Mouse (Mus musculus) bone marrow macrophage, adult 2 months (primary cell): ENCODE results near the gene Srbd1. TPM values are rescaled to one million over a fixed set of nuclear protein-coding genes. Genes with fewer than 3 reads are reported as not detected.

Experiments used
- H3K27ac ChIP-seq: 2 replicates; pipeline ENCODE4 v1.5.1; 2012; ENCODE audit warnings: low read depth, low read length; ENCODE audit not compliant: insufficient read depth
- H3K4me1 ChIP-seq: 2 replicates; pipeline ENCODE4 v1.6.1; 2012; ENCODE audit warnings: low read length; ENCODE audit not compliant: control insufficient read depth, insufficient read depth
- H3K4me3 ChIP-seq: 2 replicates; pipeline ENCODE4 v1.5.1; 2012; ENCODE audit warnings: mild to moderate bottlenecking, low read length, moderate library complexity; ENCODE audit not compliant: insufficient read depth
- CTCF ChIP-seq: IDR thresholded peaks from 2 replicates; pipeline ENCODE4 v1.5.1; 2012; ENCODE audit warnings: low read depth, mild to moderate bottlenecking, low read length, moderate library complexity
- POLR2A ChIP-seq: IDR thresholded peaks from 2 replicates; pipeline ENCODE4 v1.6.1; 2012; ENCODE audit warnings: mild to moderate bottlenecking, low read depth, low read length, borderline replicate concordance
- polyA plus RNA-seq: library from polyadenylated mRNA; stranded (reverse); fragments of >200 nt; gene quantifications from 2 replicates; pipeline ENCODE4 v1.2.4, GENCODE M21; 2012; ENCODE audit not compliant: missing spikeins, insufficient read depth, insufficient read length

The Srbd1 gene
- polyA plus RNA-seq, 1 experiment = 8.9 TPM

DNA sequence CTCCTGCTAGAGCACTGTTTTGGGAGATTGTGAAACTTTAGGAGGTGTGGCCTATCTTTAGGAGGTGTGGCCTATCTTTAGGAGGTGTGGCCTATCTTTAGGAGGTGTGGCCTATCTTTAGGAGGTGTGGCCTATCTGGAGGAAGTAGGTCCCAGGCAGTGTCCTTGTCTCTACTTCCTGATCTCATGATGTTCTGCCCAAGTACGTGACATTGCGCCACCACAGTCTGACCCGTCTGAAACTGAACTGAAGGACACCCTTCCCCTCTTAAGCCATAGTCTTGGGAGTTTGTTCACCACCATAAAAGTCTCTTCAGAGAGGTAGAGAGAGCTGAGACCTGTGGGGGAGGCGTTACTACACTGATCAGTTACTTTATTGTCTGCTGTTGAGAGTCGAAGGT, 202.9 kb downstream of the Srbd1 start:
- Histone ChIP-seq H3K27ac (no peak overlapping the region), H3K4me1 (peaks cover 5% of the 10 kb centered on the region; the same call in 1 of the 2 replicates), H3K4me3 (no peak overlapping the region)
- TF ChIP-seq CTCF = no peak

DNA sequence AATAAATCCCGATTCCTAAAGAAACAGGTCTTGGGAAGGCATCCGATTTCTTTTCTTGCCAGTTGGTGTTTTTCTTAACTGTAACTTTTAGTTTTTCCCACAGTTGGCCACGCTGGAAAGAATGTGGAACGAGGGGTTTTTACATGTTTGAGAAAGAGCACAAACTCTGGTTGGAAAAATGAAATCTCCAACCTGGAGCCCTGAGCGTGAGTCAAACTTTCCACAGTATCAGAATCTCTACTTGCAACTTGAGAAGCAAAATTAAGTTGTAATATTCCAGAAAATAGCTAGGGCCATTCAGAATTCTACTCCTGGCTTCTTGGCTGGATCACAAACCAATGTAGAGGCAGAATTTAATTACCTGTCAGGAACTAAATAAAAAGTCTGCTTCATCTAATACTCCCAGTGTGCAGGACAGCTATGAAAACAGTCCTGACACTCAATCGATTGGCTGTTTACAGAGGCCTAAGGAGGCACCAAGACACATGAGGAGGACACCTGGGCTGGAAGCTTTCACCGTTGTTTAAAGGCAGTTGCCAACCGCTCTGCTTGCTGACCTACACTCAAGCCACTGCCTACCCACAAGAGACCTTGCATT, 203.7 kb downstream of the Srbd1 start:
- no peak overlapping the region for H3K4me3 ChIP-seq
- TF ChIP-seq CTCF (no peak), POLR2A (no peak)
- peaks cover 5% of the 10 kb centered on the region; the same call in 1 of the 2 replicates for H3K4me1 ChIP-seq
- no peak overlapping the region for H3K27ac ChIP-seq

DNA sequence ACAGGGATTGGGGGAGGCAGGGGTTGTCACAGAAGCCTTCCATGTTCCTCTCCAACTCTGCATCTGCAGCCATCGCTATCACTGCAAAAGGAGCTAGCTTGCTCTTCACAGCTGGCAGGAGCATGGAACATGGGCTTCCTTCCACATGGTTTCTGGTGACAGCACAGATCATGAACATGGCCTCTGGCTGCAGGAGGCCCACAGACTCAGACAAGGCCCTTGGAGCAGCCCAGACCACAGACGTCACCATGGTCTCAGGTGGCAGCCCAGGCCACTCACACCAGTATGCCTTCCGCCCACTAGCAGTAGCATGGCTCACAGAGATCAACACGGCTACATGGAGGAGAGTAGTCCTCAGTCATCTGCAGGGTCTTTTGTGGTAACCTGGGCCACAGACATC, 207.8 kb downstream of the Srbd1 start:
- H3K4me1 ChIP-seq = no peaks in the 10 kb centered on the region
- TF ChIP-seq POLR2A = no peak
- no peak for TF ChIP-seq CTCF
- H3K27ac ChIP-seq = no peak overlapping the region
- H3K4me3 ChIP-seq = no peak overlapping the region

DNA sequence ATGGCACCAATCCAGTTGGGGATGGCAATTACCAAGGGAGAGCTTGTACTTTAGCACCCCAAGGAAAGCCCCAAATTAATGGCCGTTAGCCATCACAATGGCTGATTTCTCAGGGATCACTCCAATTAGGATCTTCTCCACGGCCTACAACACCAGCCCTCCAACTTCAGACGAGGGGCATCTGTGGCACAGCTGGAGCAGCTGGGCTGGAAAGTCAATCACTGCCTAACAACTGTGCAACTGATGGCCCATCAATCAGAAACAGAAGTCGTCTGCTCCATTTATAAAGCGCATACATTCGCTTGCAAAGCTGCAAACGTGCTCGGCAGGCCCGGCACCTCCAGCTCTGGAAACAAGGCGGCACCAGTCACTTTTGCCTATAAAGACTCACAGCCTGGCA, 209.7 kb downstream of the Srbd1 start:
- H3K4me1 ChIP-seq = no peaks in the 10 kb centered on the region
- no peak overlapping the region for H3K27ac ChIP-seq
- H3K4me3 ChIP-seq = no peak overlapping the region
- TF ChIP-seq POLR2A = no peak

Other genes with a start within 250 kb of the Srbd1 start
- gene Prkce, start 22.6 kb upstream of the Srbd1 start, polyA plus RNA-seq = 1.8 and 2.7 TPM in 2 replicates